Mouse (Mus musculus) left cerebral cortex, adult 2 months (tissue): ENCODE results near the gene Armcx1. TPM values are rescaled to one million over a fixed set of nuclear protein-coding genes. Genes with fewer than 3 reads are reported as not detected.
"Not testable (repeated sequence)": the region's sequence is repeated elsewhere in the genome, so short reads cannot be mapped to it uniquely, and the experiment has no call there.

Experiments used
- DNase-seq, 2 experiments: peaks; one replicate each; pipeline ENCODE4 v3.0.0; 2021 to 2022; ENCODE audit warnings: low spot score in 2 of 2, mixed read lengths in 1 of 2; ENCODE audit errors: extremely low spot score in 1 of 2
- H3K27ac ChIP-seq: fragments of 200-600 bp; 2 replicates; pipeline ENCODE4 v1.8.1; 2022
- H3K4me3 ChIP-seq: fragments of 200-600 bp; 2 replicates; pipeline ENCODE4 v1.8.1; 2022
- CTCF ChIP-seq: fragments of 200-600 bp; IDR thresholded peaks from 2 replicates; pipeline ENCODE4 v1.8.1; 2022; ENCODE audit warnings: antibody characterized with exemption, mild to moderate bottlenecking, moderate library complexity
- intact Hi-C: fragments of 180-260 bp; cut with DNase I; formaldehyde crosslinking; loops from one replicate; pipeline ENCODE4 v1.15.1; 2025
- long read RNA-seq, 2 experiments: library from polyadenylated mRNA; stranded (forward); transcript quantifications; one replicate each; pipeline ENCODE4 v2.0.0; 2021; ENCODE audit warnings: borderline mapping rate in 2 of 2
- total RNA-seq, 2 experiments: library from RNA; stranded (reverse); gene quantifications; 2 replicates each; pipeline ENCODE4 v1.2.3; 2021

Gene Armcx1
- total RNA-seq, result 10 to 100 TPM; 62.9 to 69.8 TPM
- long read RNA-seq, experiment 1, transcript Armcx1-204 (4 exons, 2,085 nt), result minor isoform, 9 of 69 reads
- long read RNA-seq, experiment 1, transcript Armcx1-202 (4 exons, 2,253 nt), result minor isoform, 9 of 69 reads
- long read RNA-seq, experiment 1, transcript Armcx1-201 (6 exons, 2,303 nt), result minor isoform, 13 of 69 reads
- long read RNA-seq, experiment 1, transcript Armcx1-205 (6 exons, 2,413 nt), result major isoform, 18 of 69 reads
- long read RNA-seq, experiment 1, partial matches to known transcripts, result 5 of 69 reads
- long read RNA-seq, experiment 1, other reads (novel, unspliced or antisense), result 13 of 69 reads
- long read RNA-seq, experiment 2, transcript Armcx1-204 (4 exons, 2,085 nt), result major isoform, 14 of 30 reads
- long read RNA-seq, experiment 2, partial matches to known transcripts, result 3 of 30 reads
- long read RNA-seq, experiment 2, other reads (novel, unspliced or antisense), result 7 of 30 reads

GRCm38 (mm10) chrX:134717752-134718308, at the start of gene Armcx1:
Gene Armcx1 (plus strand): TSS chrX:134717963.
- DNase-seq, result peak; percentile 49 to 64
- intact Hi-C loops, result loop anchor here (1.0 to 2.0 kb wide), 2 partner anchors 32 to 109 kb away; partner anchors contain the start of gene Armcx4
- Histone ChIP-seq H3K27ac (peak within 1 kb of the TSS; percentile 84), H3K4me3 (peak within 1 kb of the TSS; percentile 65)
- no peak; the same call in 1 of the 2 replicates for TF ChIP-seq CTCF

GRCm38 (mm10) chrX:134675022-134675421, 42.7 kb upstream of the Armcx1 start:
- Histone ChIP-seq H3K27ac (no peak overlapping the region), H3K4me3 (no peak overlapping the region)
- DNase-seq, result no peak
- no peak for TF ChIP-seq CTCF
- intact Hi-C loops, result no loop called here

- no peak overlapping the region for H3K27ac ChIP-seq
- intact Hi-C loops, result no loop called here
Observed at GRCm38 (mm10) chrX:134675959-134676358, 41.8 kb upstream of the Armcx1 start.

GRCm38 (mm10) chrX:134684936-134685335, 32.8 kb upstream of the Armcx1 start:
- TF ChIP-seq CTCF, result no peak
- no peak overlapping the region for H3K27ac ChIP-seq
- no peak for DNase-seq
- intact Hi-C loops, result no loop called here
- no peak overlapping the region for H3K4me3 ChIP-seq

More at GRCm38 (mm10) chrX:134675959-134676358, 41.8 kb upstream of the Armcx1 start:
- no peak for TF ChIP-seq CTCF
- DNase-seq, result no peak
- no peak overlapping the region for H3K4me3 ChIP-seq

GRCm38 (mm10) chrX:134686267-134686666, 31.5 kb upstream of the Armcx1 start, which contains the start of gene Armcx4:
Gene Armcx4 (plus strand): TSS chrX:134686519.
- TF ChIP-seq CTCF, result no peak; the same call in none of the 2 replicates
- intact Hi-C loops, result loop anchor here (1.0 to 2.0 kb wide), 2 partner anchors 31 to 73 kb away; partner anchors contain the start of gene Armcx1
- DNase-seq, result peak; percentile 54 to 68
- Histone ChIP-seq H3K4me3 (peak within 1 kb of the TSS; percentile 56), H3K27ac (peak within 1 kb of the TSS; percentile 69)

- TF ChIP-seq CTCF, result no peak
- intact Hi-C loops, result loop anchor here (1.0 to 2.0 kb wide), 2 partner anchors 31 to 74 kb away; partner anchors contain the start of gene Armcx1
- H3K27ac ChIP-seq, result peak overlapping the region; percentile 69
Observed at GRCm38 (mm10) chrX:134686739-134687171, 31.0 kb upstream of the Armcx1 start.

GRCm38 (mm10) chrX:134689676-134690075, 28.1 kb upstream of the Armcx1 start:
- no peak overlapping the region for H3K4me3 ChIP-seq
- DNase-seq, result no peak
- H3K27ac ChIP-seq, result no peak overlapping the region
- no peak for TF ChIP-seq CTCF
- intact Hi-C loops, result no loop called here

More at GRCm38 (mm10) chrX:134686739-134687171, 31.0 kb upstream of the Armcx1 start:
- peak overlapping the region; percentile 56 for H3K4me3 ChIP-seq
- peak in 1 of 2 experiments; percentile 24 for DNase-seq

GRCm38 (mm10) chrX:134690871-134691539, 26.8 kb upstream of the Armcx1 start:
- no peak for TF ChIP-seq CTCF
- H3K4me3 ChIP-seq, result no peak overlapping the region
- H3K27ac ChIP-seq, result no peak overlapping the region
- intact Hi-C loops, result no loop called here
- no peak for DNase-seq

GRCm38 (mm10) chrX:134691540-134691935, 26.2 kb upstream of the Armcx1 start:
- DNase-seq, result no peak
- no peak overlapping the region for H3K4me3 ChIP-seq
- H3K27ac ChIP-seq, result no peak overlapping the region
- intact Hi-C loops, result no loop called here
- no peak for TF ChIP-seq CTCF

GRCm38 (mm10) chrX:134716863-134717262, 900 bp upstream of the Armcx1 start:
- DNase-seq, result no peak
- TF ChIP-seq CTCF, result no peak
- Histone ChIP-seq H3K4me3 (no peak overlapping the region), H3K27ac (no peak overlapping the region)
- intact Hi-C loops, result loop anchor here (1.0 kb wide), 1 partner anchor 31 kb away; the partner anchor contains the start of gene Armcx4

- peak overlapping the region; percentile 84; the same call in 1 of the 2 replicates for H3K27ac ChIP-seq
- peak; percentile 47 to 68 for DNase-seq
- no peak for TF ChIP-seq CTCF
- peak overlapping the region; percentile 65 for H3K4me3 ChIP-seq
- intact Hi-C loops, result loop anchor here (2.0 kb wide), 1 partner anchor 110 kb away; no protein-coding TSS in a partner anchor
Observed at GRCm38 (mm10) chrX:134718524-134718923, 761 bp downstream of the Armcx1 start.

GRCm38 (mm10) chrX:134723762-134724161, 6.0 kb downstream of the Armcx1 start:
- H3K27ac ChIP-seq, H3K4me3 ChIP-seq, DNase-seq, intact Hi-C loops: not testable (repeated sequence)
